Mouse (Mus musculus) thymus, postnatal 14 days (tissue): ENCODE measurements around the gene Lmntd2.
"Not testable (repeated sequence)": the region's sequence is repeated elsewhere in the genome, so short reads cannot be mapped to it uniquely, and the experiment has no call there.

ENCODE experiments used
- DNase-seq: peaks from one replicate; pipeline ENCODE4 v3.0.0; 2021

Lmntd2 gene

GRCm38 (mm10) chr7:141213605-141214235 lies at the start of gene Lmntd2:
Gene Lmntd2, minus strand, starts transcription at chr7:141214080.
- DNase-seq: no peak

- no peak for DNase-seq
Observed at GRCm38 (mm10) chr7:141263640-141264039, 49.8 kb upstream of the Lmntd2 start.

GRCm38 (mm10) chr7:141261480-141261879 lies 47.6 kb upstream of the Lmntd2 start:
- DNase-seq: no peak

- DNase-seq: no peak
Observed at GRCm38 (mm10) chr7:141256159-141256558, 42.3 kb upstream of the Lmntd2 start.

- not testable (repeated sequence) for DNase-seq
Observed at GRCm38 (mm10) chr7:141250486-141250885, 36.6 kb upstream of the Lmntd2 start.

- no peak for DNase-seq
Observed at GRCm38 (mm10) chr7:141231551-141231950, 17.7 kb upstream of the Lmntd2 start.

GRCm38 (mm10) chr7:141231111-141231510 lies 17.2 kb upstream of the Lmntd2 start:
- no peak for DNase-seq

- DNase-seq: no peak
Observed at GRCm38 (mm10) chr7:141230570-141230969, 16.7 kb upstream of the Lmntd2 start.

- DNase-seq: no peak
Observed at GRCm38 (mm10) chr7:141229702-141230101, 15.8 kb upstream of the Lmntd2 start.

- peak; percentile 94 for DNase-seq
Observed at GRCm38 (mm10) chr7:141228279-141229067, 14.6 kb upstream of the Lmntd2 start, which contains the start of gene Phrf1. Gene Phrf1, plus strand, starts transcription at chr7:141228784.

- DNase-seq: no peak
Observed at GRCm38 (mm10) chr7:141227796-141228195, 13.9 kb upstream of the Lmntd2 start.

GRCm38 (mm10) chr7:141226535-141226934 lies 12.7 kb upstream of the Lmntd2 start:
- DNase-seq: no peak

- no peak for DNase-seq
Observed at GRCm38 (mm10) chr7:141222696-141223215, 8.9 kb upstream of the Lmntd2 start.

GRCm38 (mm10) chr7:141222126-141222467 lies 8.2 kb upstream of the Lmntd2 start:
- no peak for DNase-seq

- DNase-seq: peak; percentile 94
Observed at GRCm38 (mm10) chr7:141221249-141222125, 7.6 kb upstream of the Lmntd2 start.

- no peak for DNase-seq
Observed at GRCm38 (mm10) chr7:141220377-141220776, 6.5 kb upstream of the Lmntd2 start.

- no peak for DNase-seq
Observed at GRCm38 (mm10) chr7:141219558-141220099, 5.7 kb upstream of the Lmntd2 start.

GRCm38 (mm10) chr7:141218557-141219133 lies 4.8 kb upstream of the Lmntd2 start:
- DNase-seq: no peak

GRCm38 (mm10) chr7:141218141-141218540 lies 4.3 kb upstream of the Lmntd2 start:
- DNase-seq: no peak

GRCm38 (mm10) chr7:141217343-141218013 lies 3.6 kb upstream of the Lmntd2 start:
- DNase-seq: no peak

GRCm38 (mm10) chr7:141216894-141217293 lies 3.0 kb upstream of the Lmntd2 start:
- DNase-seq: no peak
